Mouse (Mus musculus): ENCODE results near the gene Wbp1. TPM values are rescaled to one million over a fixed set of nuclear protein-coding genes. Genes with fewer than 3 reads are reported as not detected.
A peak's percentile ranks its signal among the peaks of the same experiment; 100 is the strongest.

Wbp1 gene
- total RNA-seq, 1 experiment, result 47.5 TPM

DNA sequence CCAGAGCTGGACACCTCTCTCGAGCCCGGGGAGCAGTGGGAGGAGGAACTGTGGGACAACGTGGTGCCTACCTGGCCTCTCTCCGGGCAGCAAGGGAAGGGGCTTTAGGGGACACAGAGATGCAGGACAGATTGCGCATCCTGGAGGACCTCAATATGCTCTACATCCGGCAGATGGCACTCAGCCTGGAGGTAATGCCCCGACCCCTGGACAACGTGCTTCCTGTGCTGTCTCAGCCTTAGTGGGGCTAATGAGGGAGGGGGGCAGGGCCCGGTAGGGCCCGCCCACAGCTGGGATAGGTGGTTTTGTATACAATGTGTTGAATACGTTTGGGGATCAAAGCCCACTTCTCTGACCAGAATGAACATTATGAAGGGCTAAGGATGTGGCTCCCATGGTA, 16.7 kb upstream of the Wbp1 start:
- Histone ChIP-seq H3K4me3 (ENCODE audit: insufficient read depth in 1 of 2, low read depth in 1 of 2, low read length in 2 of 2, poor library complexity in 1 of 2, severe bottlenecking in 1 of 2) (peak overlapping the region in 1 of 2 experiments; percentile 69; a peak in 1 of 4 replicates), H3K27ac (ENCODE audit: insufficient read depth, low read depth, low read length, poor library complexity, severe bottlenecking) (no peak overlapping the region), H3K9me3 (ENCODE audit: control insufficient read depth, insufficient read depth, low read depth, low read length) (no peaks in the 10 kb centered on the region), H3K4me1 (ENCODE audit: control insufficient read depth in 2 of 2, insufficient read depth in 2 of 2, low read length in 2 of 2, poor library complexity in 1 of 2) (peaks cover 3 to 10% of the 10 kb centered on the region in 2 experiments; a peak in 2 of 4 replicates), H3K36me3 (ENCODE audit: control insufficient read depth, insufficient read depth, low read length, poor library complexity, severe bottlenecking) (no peaks in the 10 kb centered on the region), H3K9ac (ENCODE audit: insufficient read depth, low read depth, low read length, poor library complexity, severe bottlenecking) (no peak overlapping the region)
- in situ Hi-C loops (cut with MboI; ENCODE audit: low sequenced_read_pairs in 2 of 2, unreplicated experiment in 2 of 2), result no loop called here
- no peak for DNase-seq (ENCODE audit: low read depth, low spot score)
- TF ChIP-seq CHD2 (IDR thresholded peaks at IDR 0.05; ENCODE audit: low read depth, low read length) (no peak), HCFC1 (IDR thresholded peaks at IDR 0.05; ENCODE audit: borderline replicate concordance, insufficient read depth, low read length) (no peak), ZNF384 (IDR thresholded peaks at IDR 0.05; ENCODE audit: low read depth, low read length) (no peak), ZC3H11A (IDR thresholded peaks at IDR 0.05; ENCODE audit: borderline replicate concordance, low read depth, low read length) (no peak), MAFK (IDR thresholded peaks at IDR 0.05; ENCODE audit: insufficient read depth, low read depth, low read length) (no peak)

- TF ChIP-seq MAFK (IDR thresholded peaks at IDR 0.05; ENCODE audit: insufficient read depth, low read depth, low read length) (no peak), ZNF384 (IDR thresholded peaks at IDR 0.05; ENCODE audit: low read depth, low read length) (no peak), CHD2 (IDR thresholded peaks at IDR 0.05; ENCODE audit: low read depth, low read length) (no peak), ZC3H11A (IDR thresholded peaks at IDR 0.05; ENCODE audit: borderline replicate concordance, low read depth, low read length) (no peak), HCFC1 (IDR thresholded peaks at IDR 0.05; ENCODE audit: borderline replicate concordance, insufficient read depth, low read length) (no peak)
- in situ Hi-C loops (cut with MboI; ENCODE audit: low sequenced_read_pairs in 2 of 2, unreplicated experiment in 2 of 2), result no loop called here
- Histone ChIP-seq H3K27ac (ENCODE audit: insufficient read depth, low read depth, low read length, poor library complexity, severe bottlenecking) (no peak overlapping the region), H3K9ac (ENCODE audit: insufficient read depth, low read depth, low read length, poor library complexity, severe bottlenecking) (peak overlapping the region; percentile 40), H3K4me3 (ENCODE audit: insufficient read depth in 1 of 2, low read depth in 1 of 2, low read length in 2 of 2, poor library complexity in 1 of 2, severe bottlenecking in 1 of 2) (peak overlapping the region; percentile 51 to 69), H3K4me1 (ENCODE audit: control insufficient read depth in 2 of 2, insufficient read depth in 2 of 2, low read length in 2 of 2, poor library complexity in 1 of 2) (peaks cover 3 to 10% of the 10 kb centered on the region in 2 experiments; a peak in 2 of 4 replicates), H3K36me3 (ENCODE audit: control insufficient read depth, insufficient read depth, low read length, poor library complexity, severe bottlenecking) (no peaks in the 10 kb centered on the region), H3K9me3 (ENCODE audit: control insufficient read depth, insufficient read depth, low read depth, low read length) (no peaks in the 10 kb centered on the region)
- no peak for DNase-seq (ENCODE audit: low read depth, low spot score)
Observed at GRCm38 (mm10) chr6:83137576-83137950, 16.2 kb upstream of the Wbp1 start.

DNA sequence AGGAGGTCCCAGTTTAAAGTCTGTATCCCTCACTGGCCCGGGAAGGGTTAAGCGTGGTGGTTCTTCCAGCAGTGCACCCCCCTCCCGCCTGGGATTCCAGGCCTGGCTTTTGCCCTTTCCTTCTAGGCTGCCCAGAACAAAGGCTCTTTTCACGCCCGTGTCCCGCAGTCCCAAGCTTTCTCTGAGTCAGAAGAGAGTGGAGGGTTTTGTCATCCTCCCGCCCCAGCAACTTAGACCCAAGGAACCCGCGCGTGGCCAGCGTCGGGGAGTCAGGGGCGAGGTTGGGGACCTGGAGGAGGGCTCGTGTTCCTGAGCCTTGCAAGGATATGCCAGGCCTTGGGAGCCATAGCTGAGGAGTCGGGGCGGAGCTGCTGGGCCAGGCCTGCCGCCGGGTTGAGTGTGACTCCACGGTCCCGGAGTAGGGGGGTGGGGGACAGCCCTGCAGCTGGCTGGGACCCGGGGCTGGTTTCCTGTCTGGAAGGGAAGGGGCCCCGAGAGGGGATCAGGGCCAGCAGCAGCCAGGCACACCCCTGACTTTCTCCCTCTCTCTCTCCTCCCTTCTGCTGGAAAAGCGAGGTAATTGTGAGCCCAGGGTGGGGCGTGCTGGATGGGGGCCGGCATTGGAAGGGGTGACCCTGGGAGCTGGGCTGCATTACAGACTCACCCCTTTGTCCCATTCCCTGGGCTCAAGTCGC, 15.7 kb upstream of the Wbp1 start:
- H3K4me3 ChIP-seq (ENCODE audit: insufficient read depth in 1 of 2, low read depth in 1 of 2, low read length in 2 of 2, poor library complexity in 1 of 2, severe bottlenecking in 1 of 2), result peak overlapping the region; percentile 51 to 69
- H3K9ac ChIP-seq (ENCODE audit: insufficient read depth, low read depth, low read length, poor library complexity, severe bottlenecking), result peak overlapping the region; percentile 40
- in situ Hi-C loops (cut with MboI; ENCODE audit: low sequenced_read_pairs in 2 of 2, unreplicated experiment in 2 of 2), result no loop called here
- H3K27ac ChIP-seq (ENCODE audit: insufficient read depth, low read depth, low read length, poor library complexity, severe bottlenecking), result no peak overlapping the region
- H3K36me3 ChIP-seq (ENCODE audit: control insufficient read depth, insufficient read depth, low read length, poor library complexity, severe bottlenecking), result no peaks in the 10 kb centered on the region
- DNase-seq (ENCODE audit: low read depth, low spot score), result no peak
- TF ChIP-seq CHD2 (IDR thresholded peaks at IDR 0.05; ENCODE audit: low read depth, low read length) (no peak), MAFK (IDR thresholded peaks at IDR 0.05; ENCODE audit: insufficient read depth, low read depth, low read length) (no peak), ZC3H11A (IDR thresholded peaks at IDR 0.05; ENCODE audit: borderline replicate concordance, low read depth, low read length) (no peak), HCFC1 (IDR thresholded peaks at IDR 0.05; ENCODE audit: borderline replicate concordance, insufficient read depth, low read length) (no peak), ZNF384 (IDR thresholded peaks at IDR 0.05; ENCODE audit: low read depth, low read length) (no peak)
- H3K9me3 ChIP-seq (ENCODE audit: control insufficient read depth, insufficient read depth, low read depth, low read length), result no peaks in the 10 kb centered on the region
- peaks cover 3 to 10% of the 10 kb centered on the region in 2 experiments; a peak in 2 of 4 replicates for H3K4me1 ChIP-seq (ENCODE audit: control insufficient read depth in 2 of 2, insufficient read depth in 2 of 2, low read length in 2 of 2, poor library complexity in 1 of 2)

GRCm38 (mm10) chr6:83136291-83136880, 15.0 kb upstream of the Wbp1 start:
- no peaks in the 10 kb centered on the region for H3K9me3 ChIP-seq (ENCODE audit: control insufficient read depth, insufficient read depth, low read depth, low read length)
- no peak overlapping the region for H3K9ac ChIP-seq (ENCODE audit: insufficient read depth, low read depth, low read length, poor library complexity, severe bottlenecking)
- no peak for DNase-seq (ENCODE audit: low read depth, low spot score)
- H3K4me3 ChIP-seq (ENCODE audit: insufficient read depth in 1 of 2, low read depth in 1 of 2, low read length in 2 of 2, poor library complexity in 1 of 2, severe bottlenecking in 1 of 2), result peak overlapping the region in 1 of 2 experiments; percentile 69; a peak in 1 of 4 replicates
- no peak overlapping the region for H3K27ac ChIP-seq (ENCODE audit: insufficient read depth, low read depth, low read length, poor library complexity, severe bottlenecking)
- H3K36me3 ChIP-seq (ENCODE audit: control insufficient read depth, insufficient read depth, low read length, poor library complexity, severe bottlenecking), result no peaks in the 10 kb centered on the region
- no peak for TF ChIP-seq CHD2 (IDR thresholded peaks at IDR 0.05; ENCODE audit: low read depth, low read length)
- no peak for TF ChIP-seq ZNF384 (IDR thresholded peaks at IDR 0.05; ENCODE audit: low read depth, low read length)
- no peak for TF ChIP-seq ZC3H11A (IDR thresholded peaks at IDR 0.05; ENCODE audit: borderline replicate concordance, low read depth, low read length)
- TF ChIP-seq MAFK (IDR thresholded peaks at IDR 0.05; ENCODE audit: insufficient read depth, low read depth, low read length), result no peak
- TF ChIP-seq HCFC1 (IDR thresholded peaks at IDR 0.05; ENCODE audit: borderline replicate concordance, insufficient read depth, low read length), result no peak
- peaks cover 3 to 10% of the 10 kb centered on the region in 2 experiments; a peak in 2 of 4 replicates for H3K4me1 ChIP-seq (ENCODE audit: control insufficient read depth in 2 of 2, insufficient read depth in 2 of 2, low read length in 2 of 2, poor library complexity in 1 of 2)
- in situ Hi-C loops (cut with MboI; ENCODE audit: low sequenced_read_pairs in 2 of 2, unreplicated experiment in 2 of 2), result no loop called here

Data from ES-E14 (cell line).